Mouse (Mus musculus): ENCODE measurements around the gene Adh7.
A peak's percentile ranks its signal among the peaks of the same experiment; 100 is the strongest.

The Adh7 gene

GRCm38 (mm10) chr3:138224363-138224954 is 6.9 kb downstream of the Adh7 start:
- DNase-seq (ENCODE audit: inconsistent ontology term) = no peak

- no peak for DNase-seq (ENCODE audit: inconsistent ontology term)
Observed at GRCm38 (mm10) chr3:138225331-138225730, 7.8 kb downstream of the Adh7 start.

GRCm38 (mm10) chr3:138225853-138226252 is 8.3 kb downstream of the Adh7 start:
- no peak for DNase-seq (ENCODE audit: inconsistent ontology term)

GRCm38 (mm10) chr3:138226476-138226875 is 8.9 kb downstream of the Adh7 start:
- no peak for DNase-seq (ENCODE audit: inconsistent ontology term)

GRCm38 (mm10) chr3:138227082-138227481 is 9.5 kb downstream of the Adh7 start:
- DNase-seq (ENCODE audit: inconsistent ontology term) = no peak

- DNase-seq (ENCODE audit: inconsistent ontology term) = no peak
Observed at GRCm38 (mm10) chr3:138227782-138228181, 10.2 kb downstream of the Adh7 start.

- DNase-seq (ENCODE audit: inconsistent ontology term) = no peak
Observed at GRCm38 (mm10) chr3:138229448-138229847, 11.9 kb downstream of the Adh7 start.

- DNase-seq (ENCODE audit: inconsistent ontology term) = no peak
Observed at GRCm38 (mm10) chr3:138230266-138230665, 12.7 kb downstream of the Adh7 start.

- DNase-seq (ENCODE audit: inconsistent ontology term) = no peak
Observed at GRCm38 (mm10) chr3:138231531-138231930, 14.0 kb downstream of the Adh7 start.

GRCm38 (mm10) chr3:138236546-138237163 is 19.1 kb downstream of the Adh7 start:
- peak; percentile 20 for DNase-seq (ENCODE audit: inconsistent ontology term)

- no peak for DNase-seq (ENCODE audit: inconsistent ontology term)
Observed at GRCm38 (mm10) chr3:138238046-138238445, 20.5 kb downstream of the Adh7 start.

GRCm38 (mm10) chr3:138239461-138239860 is 21.9 kb downstream of the Adh7 start:
- no peak for DNase-seq (ENCODE audit: inconsistent ontology term)

GRCm38 (mm10) chr3:138240411-138240810 is 22.9 kb downstream of the Adh7 start:
- DNase-seq (ENCODE audit: inconsistent ontology term) = no peak

GRCm38 (mm10) chr3:138240942-138241341 is 23.4 kb downstream of the Adh7 start:
- DNase-seq (ENCODE audit: inconsistent ontology term) = no peak

GRCm38 (mm10) chr3:138241371-138241770 is 23.8 kb downstream of the Adh7 start:
- DNase-seq (ENCODE audit: inconsistent ontology term) = no peak

- no peak for DNase-seq (ENCODE audit: inconsistent ontology term)
Observed at GRCm38 (mm10) chr3:138242021-138242726, 24.6 kb downstream of the Adh7 start.

- no peak for DNase-seq (ENCODE audit: inconsistent ontology term)
Observed at GRCm38 (mm10) chr3:138242933-138243332, 25.4 kb downstream of the Adh7 start.

GRCm38 (mm10) chr3:138244338-138244874 is 26.8 kb downstream of the Adh7 start:
- no peak for DNase-seq (ENCODE audit: inconsistent ontology term)

- no peak for DNase-seq (ENCODE audit: inconsistent ontology term)
Observed at GRCm38 (mm10) chr3:138246511-138247020, 29.0 kb downstream of the Adh7 start.

GRCm38 (mm10) chr3:138247241-138247640 is 29.7 kb downstream of the Adh7 start:
- no peak for DNase-seq (ENCODE audit: inconsistent ontology term)

GRCm38 (mm10) chr3:138248011-138248410 is 30.5 kb downstream of the Adh7 start:
- DNase-seq (ENCODE audit: inconsistent ontology term) = no peak

- DNase-seq (ENCODE audit: inconsistent ontology term) = no peak
Observed at GRCm38 (mm10) chr3:138248746-138249145, 31.2 kb downstream of the Adh7 start.

GRCm38 (mm10) chr3:138251156-138251555 is 33.6 kb downstream of the Adh7 start:
- DNase-seq (ENCODE audit: inconsistent ontology term) = no peak

All from Muller cell, postnatal 12 days (primary cell).